Comparison of ENCODE assay signal across 9 mouse cellular contexts in genomic region chr5:139128476-139129065, GRCm38 (mm10). TPM values are rescaled to one million over a fixed set of nuclear protein-coding genes. Genes with fewer than 3 reads are reported as not detected.
DNase-seq lines count a peak whose midpoint lies in the region; ATAC-seq and TF ChIP-seq lines count a peak whose summit lies in the region.
"Had no signal": no experiment of that assay in that cellular context is flagged by ENCODE, and none has a peak within 500 bp of the region (broad histone marks: within the 10 kb centered on the region; RNA-seq: fewer than 3 reads in every experiment).

No protein-coding gene starts in this region.

- H3K27ac ChIP-seq in left cerebral cortex, adult 2 months, result peak overlapping the region; percentile 98
- H3K27ac ChIP-seq in forebrain, embryonic 10.5 days, result no peak overlapping the region
- peak overlapping the region; percentile 54 for H3K27ac ChIP-seq in intestine, embryonic 15.5 days
- H3K27ac ChIP-seq in neural tube, embryonic 12.5 days, result no peak overlapping the region

- TF ChIP-seq CTCF in left cerebral cortex, adult 2 months (IDR thresholded peaks at IDR 0.05), result no peak

- DNase-seq in left cerebral cortex, adult 2 months (ENCODE audit: extremely low spot score in 1 of 2, low spot score in 2 of 2), result no peak
- DNase-seq in left cerebral cortex, adult 8-10 months (ENCODE audit: low spot score in 2 of 2), result no peak
- DNase-seq in forebrain, embryonic 10.5 days (ENCODE audit: extremely low spot score, low spot score), result no peak
- no peak for DNase-seq in left cerebral cortex, adult 11 months (ENCODE audit: low spot score)
- no peak for DNase-seq in spleen, postnatal 14 days (ENCODE audit: low spot score in 2 of 2)
- DNase-seq: thymus, postnatal 14 days had no signal

- ATAC-seq in intestine, embryonic 15.5 days, result peak; percentile 75
- ATAC-seq in neural tube, embryonic 12.5 days (ENCODE audit: low FRiP score, low read depth), result no peak
- no peak for ATAC-seq in megakaryocyte progenitor cell, adult 5-6 weeks (replicated peaks; ENCODE audit: poor library complexity)

- H3K9ac ChIP-seq in intestine, embryonic 15.5 days, result peak overlapping the region; percentile 58; the same call in 1 of the 2 replicates
- peak overlapping the region; percentile 62 for H3K9ac ChIP-seq in neural tube, embryonic 12.5 days

- peaks cover 13% of the 10 kb centered on the region for H3K4me1 ChIP-seq in forebrain, embryonic 10.5 days
- H3K4me1 ChIP-seq in intestine, embryonic 15.5 days (replicated peaks), result peaks cover 10% of the 10 kb centered on the region; the same call in 1 of the 2 replicates
- H3K4me1 ChIP-seq in neural tube, embryonic 12.5 days, result peaks cover 5% of the 10 kb centered on the region; the same call in 1 of the 2 replicates

- H3K4me2 ChIP-seq in intestine, embryonic 15.5 days (replicated peaks), result peak overlapping the region; percentile 89
- H3K4me2 ChIP-seq in neural tube, embryonic 12.5 days (replicated peaks), result peak overlapping the region; percentile 81

- H3K36me3 ChIP-seq in forebrain, embryonic 10.5 days (replicated peaks), result no peaks in the 10 kb centered on the region
- no peaks in the 10 kb centered on the region for H3K36me3 ChIP-seq in intestine, embryonic 15.5 days
- peaks cover 3% of the 10 kb centered on the region; the same call in 1 of the 2 replicates for H3K36me3 ChIP-seq in neural tube, embryonic 12.5 days

- H3K9me3 ChIP-seq in forebrain, embryonic 10.5 days, result no peaks in the 10 kb centered on the region
- no peaks in the 10 kb centered on the region for H3K9me3 ChIP-seq in intestine, embryonic 15.5 days
- H3K9me3 ChIP-seq in neural tube, embryonic 12.5 days, result no peaks in the 10 kb centered on the region

- peak overlapping the region; percentile 64 for H3K4me3 ChIP-seq in left cerebral cortex, adult 2 months
- peak overlapping the region; percentile 68 for H3K4me3 ChIP-seq in forebrain, embryonic 10.5 days
- H3K4me3 ChIP-seq in intestine, embryonic 15.5 days (replicated peaks), result peak overlapping the region; percentile 53
- H3K4me3 ChIP-seq in neural tube, embryonic 12.5 days, result peak overlapping the region; percentile 46

- peaks cover 53% of the 10 kb centered on the region for H3K27me3 ChIP-seq in forebrain, embryonic 10.5 days (ENCODE audit: poor library complexity, severe bottlenecking)
- no peaks in the 10 kb centered on the region; the same call in 1 of the 2 replicates for H3K27me3 ChIP-seq in intestine, embryonic 15.5 days (replicated peaks)
- peaks cover 12% of the 10 kb centered on the region; the same call in 1 of the 2 replicates for H3K27me3 ChIP-seq in neural tube, embryonic 12.5 days (replicated peaks)

- 46% methylated on average over 12 of the region's 12 CpGs for WGBS in forebrain, embryonic 10.5 days
- 24% methylated on average over 12 of the region's 12 CpGs for WGBS in intestine, embryonic 15.5 days
- WGBS in neural tube, embryonic 12.5 days, result 37% methylated on average over 12 of the region's 12 CpGs

- intact Hi-C loops in left cerebral cortex, adult 2 months (cut with DNase I), result loop anchor here (2.0 kb wide), 1 partner anchor 18 kb away; no protein-coding TSS in a partner anchor

RNA-seq across cellular contexts. Expression of gene Prkar1b, which starts 21.2 kb away (rescaled TPM):
- total RNA-seq in left cerebral cortex, adult 2 months (2021), result 100 to 1,000 TPM; 767 to 781 TPM
- total RNA-seq in left cerebral cortex, adult 8-10 months (2022), result 100 to 1,000 TPM; 670 to 720 (median 701) TPM
- 3.3 and 5.1 TPM in 2 replicates for polyA plus RNA-seq in forebrain, embryonic 10.5 days (2016; fragmentation: Nextera tagmentation; extraction: Ambion mirVana)
- 25.3 and 26.1 TPM in 2 replicates for polyA plus RNA-seq in intestine, embryonic 15.5 days (2015; fragmentation: Nextera tagmentation; extraction: Ambion mirVana)
- 90.0 and 97.4 TPM in 2 replicates for polyA plus RNA-seq in neural tube, embryonic 12.5 days (2016; fragmentation: Nextera tagmentation; extraction: Ambion mirVana)
- total RNA-seq in megakaryocyte progenitor cell, adult 5-6 weeks (2015), result 0.81 and 2.6 TPM in 2 replicates
- total RNA-seq in megakaryocyte progenitor cell, adult 5-6 weeks (2017), result 0.21 and 0.64 TPM in 2 replicates

RNA-seq across cellular contexts. Expression of gene Dnaaf5, which starts 21.5 kb away (rescaled TPM):
- 1 to 10 TPM; 7.4 to 8.2 TPM for total RNA-seq in left cerebral cortex, adult 2 months (2021)
- 1 to 10 TPM; 6.0 to 8.9 (median 6.9) TPM for total RNA-seq in left cerebral cortex, adult 8-10 months (2022)
- polyA plus RNA-seq in forebrain, embryonic 10.5 days (2016; fragmentation: Nextera tagmentation; extraction: Ambion mirVana), result 8.0 and 9.9 TPM in 2 replicates
- 7.0 and 7.5 TPM in 2 replicates for polyA plus RNA-seq in intestine, embryonic 15.5 days (2015; fragmentation: Nextera tagmentation; extraction: Ambion mirVana)
- 5.6 and 7.4 TPM in 2 replicates for polyA plus RNA-seq in neural tube, embryonic 12.5 days (2016; fragmentation: Nextera tagmentation; extraction: Ambion mirVana)
- 11.6 and 15.8 TPM in 2 replicates for total RNA-seq in megakaryocyte progenitor cell, adult 5-6 weeks (2015)
- total RNA-seq in megakaryocyte progenitor cell, adult 5-6 weeks (2017), result 8.1 and 9.3 TPM in 2 replicates

Comparison
In these comparisons a context has a peak if more than half of its experiments do, and no peak if none do; other contexts are left out.
1. H3K27ac ChIP-seq: peak in left cerebral cortex, adult 2 months (single experiment) and intestine, embryonic 15.5 days (single experiment); none in forebrain, embryonic 10.5 days (single experiment) and neural tube, embryonic 12.5 days (single experiment).
2. RNA of gene Prkar1b, which starts 21.2 kb away (total RNA-seq): 767 to 781 TPM in left cerebral cortex, adult 2 months and 670 to 720 TPM in left cerebral cortex, adult 8-10 months; 0.21 to 2.6 TPM in megakaryocyte progenitor cell, adult 5-6 weeks; every median in the first group is over 100 times any median in the second.
3. Peak in every context shown above with its lines, with median percentiles within 50 percentile points of each other: H3K4me3 ChIP-seq.